Mouse (Mus musculus): Measurements from ENCODE around the gene Hoxc10. TPM values are rescaled to one million over a fixed set of nuclear protein-coding genes. Genes with fewer than 3 reads are reported as not detected.

Gene Hoxc10
- total RNA-seq, 2 experiments from 2014 or later, result not detected

- intact Hi-C loops (cut with DNase I), result no loop called here
- no peak for DNase-seq (ENCODE audit: low spot score)
These were observed 23.7 kb upstream of the Hoxc10 start for GRCm38 (mm10) chr15:102942739-102943467.

GRCm38 (mm10) chr15:102943468-102943813 lies 23.2 kb upstream of the Hoxc10 start:
- intact Hi-C loops (cut with DNase I), result no loop called here

GRCm38 (mm10) chr15:102945185-102946077 lies 21.2 kb upstream of the Hoxc10 start:
- no peak for DNase-seq (ENCODE audit: low spot score)
- intact Hi-C loops (cut with DNase I), result no loop called here

More at GRCm38 (mm10) chr15:102943468-102943813, 23.2 kb upstream of the Hoxc10 start:
- no peak for DNase-seq (ENCODE audit: low spot score)

GRCm38 (mm10) chr15:102947276-102947675 lies 19.3 kb upstream of the Hoxc10 start:
- intact Hi-C loops (cut with DNase I), result no loop called here
- no peak for DNase-seq (ENCODE audit: low spot score)

- intact Hi-C loops (cut with DNase I), result no loop called here
- DNase-seq (ENCODE audit: low spot score), result no peak
These were observed 17.8 kb upstream of the Hoxc10 start for GRCm38 (mm10) chr15:102948842-102949241.

GRCm38 (mm10) chr15:102949696-102950095 lies 16.9 kb upstream of the Hoxc10 start:
- DNase-seq (ENCODE audit: low spot score), result no peak
- intact Hi-C loops (cut with DNase I), result loop anchor here (10.0 kb wide), 1 partner anchor 255 kb away; no protein-coding TSS in a partner anchor

GRCm38 (mm10) chr15:102950877-102951276 lies 15.7 kb upstream of the Hoxc10 start:
- no peak for DNase-seq (ENCODE audit: low spot score)
- intact Hi-C loops (cut with DNase I), result loop anchor here (10.0 kb wide), 1 partner anchor 256 kb away; no protein-coding TSS in a partner anchor

- no peak for DNase-seq (ENCODE audit: low spot score)
- intact Hi-C loops (cut with DNase I), result loop anchor here (10.0 kb wide), 1 partner anchor 259 kb away; no protein-coding TSS in a partner anchor
These were observed 13.0 kb upstream of the Hoxc10 start for GRCm38 (mm10) chr15:102953561-102953960.

GRCm38 (mm10) chr15:102954192-102955006 lies 12.2 kb upstream of the Hoxc10 start, which contains the start of gene Hoxc11:
TSS of gene Hoxc11 (plus strand) at chr15:102954427.
- intact Hi-C loops (cut with DNase I), result loop anchor here (10.0 kb wide), 1 partner anchor 260 kb away; no protein-coding TSS in a partner anchor
- DNase-seq (ENCODE audit: low spot score), result no peak

- no peak for DNase-seq (ENCODE audit: low spot score)
- intact Hi-C loops (cut with DNase I), result loop anchor here (10.0 kb wide), 1 partner anchor 260 kb away; no protein-coding TSS in a partner anchor
These were observed 11.6 kb upstream of the Hoxc10 start for GRCm38 (mm10) chr15:102955007-102955382.

- DNase-seq (ENCODE audit: low spot score), result no peak
These were observed 10.6 kb upstream of the Hoxc10 start for GRCm38 (mm10) chr15:102955833-102956640.

GRCm38 (mm10) chr15:102956906-102957305 lies 9.7 kb upstream of the Hoxc10 start:
- intact Hi-C loops (cut with DNase I), result loop anchor here (10.0 kb wide), 1 partner anchor 262 kb away; no protein-coding TSS in a partner anchor

More at GRCm38 (mm10) chr15:102955833-102956640, 10.6 kb upstream of the Hoxc10 start:
- intact Hi-C loops (cut with DNase I), result loop anchor here (10.0 kb wide), 1 partner anchor 261 kb away; no protein-coding TSS in a partner anchor

GRCm38 (mm10) chr15:102959663-102960191 lies 6.9 kb upstream of the Hoxc10 start:
- DNase-seq (ENCODE audit: low spot score), result no peak
- intact Hi-C loops (cut with DNase I), result loop anchor here (10.0 kb wide), 1 partner anchor 265 kb away; no protein-coding TSS in a partner anchor

More at GRCm38 (mm10) chr15:102956906-102957305, 9.7 kb upstream of the Hoxc10 start:
- no peak for DNase-seq (ENCODE audit: low spot score)

- DNase-seq (ENCODE audit: low spot score), result no peak
- intact Hi-C loops (cut with DNase I), result no loop called here
These were observed 4.9 kb upstream of the Hoxc10 start for GRCm38 (mm10) chr15:102961728-102962127.

GRCm38 (mm10) chr15:102962492-102962891 lies 4.1 kb upstream of the Hoxc10 start:
- intact Hi-C loops (cut with DNase I), result no loop called here
- DNase-seq (ENCODE audit: low spot score), result no peak

GRCm38 (mm10) chr15:102963259-102963658 lies 3.3 kb upstream of the Hoxc10 start:
- DNase-seq (ENCODE audit: low spot score), result no peak
- intact Hi-C loops (cut with DNase I), result no loop called here

- no peak for DNase-seq (ENCODE audit: low spot score)
These were observed 2.6 kb upstream of the Hoxc10 start for GRCm38 (mm10) chr15:102963671-102964640.

More at GRCm38 (mm10) chr15:102963671-102964640, 2.6 kb upstream of the Hoxc10 start:
- intact Hi-C loops (cut with DNase I), result no loop called here
